ENCODE assay signal across 17 mouse cellular contexts in genomic region chr12:10820335-10820734, GRCm38 (mm10).
DNase-seq lines count a peak whose midpoint lies in the region; ATAC-seq and TF ChIP-seq lines count a peak whose summit lies in the region.
"Had no signal": no experiment of that assay in that cellular context is flagged by ENCODE, and none has a peak within 500 bp of the region (broad histone marks: within the 10 kb centered on the region; RNA-seq: fewer than 3 reads in every experiment).

No protein-coding gene starts in this region.

- ATAC-seq in forebrain, embryonic 15.5 days (replicated peaks): 0 out of 2 replicates have a peak, but pooled peaks have one; percentile 60
- no peak for ATAC-seq in hindbrain, postnatal 0 days
- no peak for ATAC-seq in hindbrain, embryonic 11.5 days (ENCODE audit: low FRiP score)
- ATAC-seq: forebrain, postnatal 0 days; intestine, embryonic 16.5 days had no signal

- H3K9me3 ChIP-seq in forebrain, embryonic 15.5 days: no peaks in the 10 kb centered on the region
- no peaks in the 10 kb centered on the region for H3K9me3 ChIP-seq in forebrain, embryonic 10.5 days
- no peaks in the 10 kb centered on the region for H3K9me3 ChIP-seq in hindbrain, postnatal 0 days (ENCODE audit: low read length)
- no peaks in the 10 kb centered on the region for H3K9me3 ChIP-seq in hindbrain, embryonic 11.5 days (ENCODE audit: control insufficient read depth, low read length)
- H3K9me3 ChIP-seq: embryonic facial prominence, embryonic 12.5 days; heart, embryonic 12.5 days; hindbrain, embryonic 13.5 days had no signal

- H3K4me1 ChIP-seq in forebrain, embryonic 15.5 days: peaks cover 5% of the 10 kb centered on the region; the same call in 1 of the 2 replicates
- H3K4me1 ChIP-seq in forebrain, embryonic 10.5 days: no peaks in the 10 kb centered on the region
- no peaks in the 10 kb centered on the region for H3K4me1 ChIP-seq in hindbrain, postnatal 0 days (ENCODE audit: insufficient read depth, low read length)
- no peaks in the 10 kb centered on the region for H3K4me1 ChIP-seq in hindbrain, embryonic 11.5 days (replicated peaks; ENCODE audit: control insufficient read depth, insufficient read depth, low read length)
- H3K4me1 ChIP-seq: embryonic facial prominence, embryonic 12.5 days; heart, embryonic 12.5 days; hindbrain, embryonic 13.5 days had no signal

- DNase-seq in forebrain, embryonic 10.5 days (ENCODE audit: extremely low spot score, low spot score): no peak
- peak; percentile 7 for DNase-seq in hindbrain, postnatal 0 days (ENCODE audit: low spot score)
- DNase-seq in hindbrain, embryonic 11.5 days (ENCODE audit: low spot score): no peak
- DNase-seq in brain, adult 2 months (ENCODE audit: low read depth, low spot score): peak; percentile 12
- peak; percentile 50 for DNase-seq in brain, embryonic 14.5 days (ENCODE audit: low read depth)
- DNase-seq: adrenal gland, adult 8-10 months; adrenal gland, postnatal 36 days; cerebellum, adult 11-12 months; cerebellum, adult 9-10 months; forebrain, postnatal 0 days; gastrocnemius, postnatal 14 days; kidney, adult 2 months had no signal

- no peaks in the 10 kb centered on the region for H3K27me3 ChIP-seq in forebrain, embryonic 15.5 days
- no peaks in the 10 kb centered on the region for H3K27me3 ChIP-seq in forebrain, embryonic 10.5 days (ENCODE audit: poor library complexity, severe bottlenecking)
- H3K27me3 ChIP-seq in hindbrain, postnatal 0 days (ENCODE audit: insufficient read depth, low read length): no peaks in the 10 kb centered on the region
- no peaks in the 10 kb centered on the region for H3K27me3 ChIP-seq in hindbrain, embryonic 11.5 days (ENCODE audit: control insufficient read depth, insufficient read depth, low read length)
- H3K27me3 ChIP-seq: embryonic facial prominence, embryonic 12.5 days; heart, embryonic 12.5 days; hindbrain, embryonic 13.5 days had no signal

- TF ChIP-seq CTCF in hindbrain, postnatal 0 days (IDR thresholded peaks at IDR 0.05; ENCODE audit: low read depth): no peak
- no peak for TF ChIP-seq CTCF in brain, embryonic 14.5 days (IDR thresholded peaks at IDR 0.05; ENCODE audit: borderline replicate concordance, extremely low read depth, insufficient read depth, insufficient read length)

- H3K4me2 ChIP-seq in forebrain, embryonic 15.5 days (replicated peaks): no peak overlapping the region
- no peak overlapping the region for H3K4me2 ChIP-seq in hindbrain, postnatal 0 days (ENCODE audit: low read depth, low read length)
- H3K4me2 ChIP-seq in hindbrain, embryonic 11.5 days (replicated peaks; ENCODE audit: low read depth, low read length): no peak overlapping the region
- H3K4me2 ChIP-seq: embryonic facial prominence, embryonic 12.5 days; heart, embryonic 12.5 days; hindbrain, embryonic 13.5 days had no signal

- TF ChIP-seq POLR2A in brain, embryonic 14.5 days (IDR thresholded peaks at IDR 0.05; ENCODE audit: borderline replicate concordance, extremely low read depth, insufficient read depth, insufficient read length, poor library complexity, severe bottlenecking): no peak

- no peak overlapping the region for H3K4me3 ChIP-seq in forebrain, embryonic 15.5 days
- no peak overlapping the region for H3K4me3 ChIP-seq in forebrain, embryonic 10.5 days
- no peak overlapping the region for H3K4me3 ChIP-seq in hindbrain, postnatal 0 days (ENCODE audit: low read length)
- H3K4me3 ChIP-seq in hindbrain, embryonic 11.5 days (ENCODE audit: low read depth, low read length): no peak overlapping the region
- H3K4me3 ChIP-seq: embryonic facial prominence, embryonic 12.5 days; heart, embryonic 12.5 days; hindbrain, embryonic 13.5 days had no signal

- H3K9ac ChIP-seq in forebrain, embryonic 15.5 days (replicated peaks): no peak overlapping the region
- H3K9ac ChIP-seq in hindbrain, postnatal 0 days (replicated peaks; ENCODE audit: low read length): no peak overlapping the region
- H3K9ac ChIP-seq in hindbrain, embryonic 11.5 days (ENCODE audit: low read depth, low read length): no peak overlapping the region
- H3K9ac ChIP-seq: embryonic facial prominence, embryonic 12.5 days; forebrain, postnatal 0 days; heart, embryonic 12.5 days; hindbrain, embryonic 13.5 days had no signal

- no peaks in the 10 kb centered on the region for H3K36me3 ChIP-seq in forebrain, embryonic 15.5 days
- no peaks in the 10 kb centered on the region for H3K36me3 ChIP-seq in forebrain, embryonic 10.5 days (replicated peaks)
- no peaks in the 10 kb centered on the region for H3K36me3 ChIP-seq in hindbrain, postnatal 0 days (ENCODE audit: insufficient read depth, low read length)
- H3K36me3 ChIP-seq in hindbrain, embryonic 11.5 days (ENCODE audit: control insufficient read depth, insufficient read depth, low read length): no peaks in the 10 kb centered on the region
- H3K36me3 ChIP-seq: embryonic facial prominence, embryonic 12.5 days; heart, embryonic 12.5 days; hindbrain, embryonic 13.5 days had no signal

- 72% methylated on average over 2 of the region's 2 CpGs for WGBS in forebrain, embryonic 15.5 days
- WGBS in forebrain, embryonic 10.5 days: 82% methylated on average over 2 of the region's 2 CpGs
- 74% methylated on average over 2 of the region's 2 CpGs for WGBS in hindbrain, postnatal 0 days
- WGBS in hindbrain, embryonic 11.5 days: 89% methylated on average over 2 of the region's 2 CpGs

- no peak overlapping the region for H3K27ac ChIP-seq in forebrain, embryonic 15.5 days (replicated peaks)
- no peak overlapping the region for H3K27ac ChIP-seq in forebrain, embryonic 10.5 days
- H3K27ac ChIP-seq in hindbrain, postnatal 0 days: no peak overlapping the region
- H3K27ac ChIP-seq in hindbrain, embryonic 11.5 days (ENCODE audit: low read depth, low read length): no peak overlapping the region
- H3K27ac ChIP-seq: embryonic facial prominence, embryonic 12.5 days; hindbrain, embryonic 13.5 days had no signal

Comparison
In these comparisons a context has a peak if more than half of its experiments do, and no peak if none do; other contexts are left out.
1. DNase-seq: peak in hindbrain, postnatal 0 days (single experiment), brain, adult 2 months (single experiment) and brain, embryonic 14.5 days (single experiment); none in forebrain, embryonic 10.5 days (single experiment) and hindbrain, embryonic 11.5 days (single experiment).